Mouse (Mus musculus): ENCODE data around the gene Mto1. TPM values are rescaled to one million over a fixed set of nuclear protein-coding genes. Genes with fewer than 3 reads are reported as not detected.
A peak's percentile ranks its signal among the peaks of the same experiment; 100 is the strongest.

Mto1 gene
- polyA plus RNA-seq (2014; fragmentation: Nextera tagmentation; extraction: Ambion mirVana): 28.0 and 30.6 TPM in 2 replicates

DNA sequence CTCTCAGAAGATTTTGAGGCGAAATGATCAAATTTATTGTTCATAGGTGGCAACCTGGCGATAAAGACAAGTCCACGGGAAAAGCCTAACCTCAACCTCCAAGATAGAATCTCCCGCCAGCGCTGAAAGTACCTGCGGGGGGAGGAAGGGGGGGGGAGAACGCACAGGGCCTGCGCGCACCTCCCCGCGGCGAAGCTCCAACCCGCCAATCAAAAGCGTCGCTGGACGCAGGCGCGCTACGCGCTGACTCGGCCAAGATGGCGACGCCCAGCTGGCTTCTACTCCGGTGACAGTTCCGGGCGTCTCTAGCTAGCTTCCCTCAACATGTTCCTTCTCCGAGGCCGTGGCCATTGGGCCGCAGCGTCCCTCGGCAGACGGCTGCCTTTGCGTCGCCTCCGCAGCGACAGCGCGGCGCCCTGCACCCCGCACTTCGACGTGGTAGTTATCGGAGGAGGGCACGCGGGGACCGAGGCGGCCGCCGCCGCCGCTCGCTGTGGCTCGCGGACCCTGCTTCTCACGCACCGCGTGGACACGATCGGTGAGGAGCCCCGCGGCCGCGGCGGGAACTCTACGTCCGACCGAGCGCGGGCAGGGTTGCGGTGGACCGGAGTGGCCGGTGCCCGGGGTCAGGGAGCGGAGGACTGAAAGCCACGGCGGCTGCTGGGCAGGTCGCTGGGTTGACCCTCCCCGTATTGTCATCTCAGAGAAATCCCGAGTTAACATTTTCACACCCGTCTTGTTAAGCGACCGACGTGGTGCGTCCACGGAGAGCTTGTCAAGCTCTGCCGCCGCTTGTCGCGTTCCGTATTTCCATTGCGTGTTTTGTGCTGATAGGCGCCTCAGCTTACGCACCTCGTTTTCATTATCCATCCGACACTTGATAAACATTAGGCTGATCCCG is at the start of gene Mto1, which contains the start of gene Gm17324:
Mto1 (plus strand) TSS at position 236 of the 901 bp plus-strand sequence.
Gm17324 (minus strand) TSS at position 814 of the 901 bp plus-strand sequence.
- WGBS: under 1% methylated on average over 96 of the region's 96 CpGs
- H3K9ac ChIP-seq (ENCODE audit: low read length): peak within 1 kb of the TSS; percentile 95
- no peaks in the 10 kb centered on the region for H3K9me3 ChIP-seq (ENCODE audit: control insufficient read depth, low read length)
- ATAC-seq (replicated peaks; ENCODE audit: low FRiP score) (peak; percentile 97), DNase-seq (ENCODE audit: low spot score) (peak; percentile 95)
- peak within 1 kb of the TSS; percentile 97 for H3K4me3 ChIP-seq (ENCODE audit: low read depth, low read length)
- peak within 1 kb of the TSS; percentile 83 for H3K27ac ChIP-seq (ENCODE audit: low read depth, low read length)
- peak within 1 kb of the TSS; percentile 73 for H3K4me2 ChIP-seq (ENCODE audit: low read depth, low read length, severe bottlenecking)
- H3K4me1 ChIP-seq (replicated peaks; ENCODE audit: control insufficient read depth, insufficient read depth, low read length): 0 out of 2 replicates have a peak, but pooled peaks cover 2% of the 10 kb centered on the region
- H3K36me3 ChIP-seq (ENCODE audit: control insufficient read depth, insufficient read depth, low read length): peaks cover 4% of the 10 kb centered on the region; the same call in 1 of the 2 replicates
- H3K27me3 ChIP-seq (ENCODE audit: control insufficient read depth, insufficient read depth, low read length): peaks cover 19% of the 10 kb centered on the region

DNA sequence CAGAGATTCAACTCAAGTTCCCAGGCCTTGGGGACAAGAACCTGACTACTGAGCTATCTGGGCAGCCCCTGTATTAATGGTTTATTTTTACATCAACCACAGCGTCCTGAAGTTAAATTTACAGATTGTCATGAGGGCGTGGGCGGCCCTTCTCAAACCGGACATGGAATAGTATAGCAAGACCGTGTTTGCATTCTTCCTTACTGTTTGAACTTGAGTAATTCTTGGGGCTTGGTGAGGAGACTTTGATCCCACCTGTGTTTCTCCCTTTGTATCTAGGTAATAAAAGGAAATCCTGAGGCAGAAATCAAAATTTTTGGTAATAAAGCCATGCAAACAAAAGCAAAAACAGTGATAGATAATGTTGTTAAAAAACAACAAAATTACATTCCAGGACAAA is 47.4 kb upstream of the Mto1 start:
- Histone ChIP-seq H3K4me1 (replicated peaks; ENCODE audit: control insufficient read depth, insufficient read depth, low read length) (peaks cover 4% of the 10 kb centered on the region; the same call in 1 of the 2 replicates), H3K9me3 (ENCODE audit: control insufficient read depth, low read length) (no peaks in the 10 kb centered on the region), H3K4me3 (ENCODE audit: low read depth, low read length) (no peak overlapping the region), H3K27me3 (ENCODE audit: control insufficient read depth, insufficient read depth, low read length) (peaks cover 16% of the 10 kb centered on the region), H3K9ac (ENCODE audit: low read length) (no peak overlapping the region), H3K36me3 (ENCODE audit: control insufficient read depth, insufficient read depth, low read length) (no peaks in the 10 kb centered on the region), H3K27ac (ENCODE audit: low read depth, low read length) (no peak overlapping the region), H3K4me2 (ENCODE audit: low read depth, low read length, severe bottlenecking) (no peak overlapping the region)
- DNase-seq (ENCODE audit: low spot score): no peak
- WGBS: 87% methylated on average over 5 of the region's 5 CpGs
- ATAC-seq (replicated peaks; ENCODE audit: low FRiP score): no peak

DNA sequence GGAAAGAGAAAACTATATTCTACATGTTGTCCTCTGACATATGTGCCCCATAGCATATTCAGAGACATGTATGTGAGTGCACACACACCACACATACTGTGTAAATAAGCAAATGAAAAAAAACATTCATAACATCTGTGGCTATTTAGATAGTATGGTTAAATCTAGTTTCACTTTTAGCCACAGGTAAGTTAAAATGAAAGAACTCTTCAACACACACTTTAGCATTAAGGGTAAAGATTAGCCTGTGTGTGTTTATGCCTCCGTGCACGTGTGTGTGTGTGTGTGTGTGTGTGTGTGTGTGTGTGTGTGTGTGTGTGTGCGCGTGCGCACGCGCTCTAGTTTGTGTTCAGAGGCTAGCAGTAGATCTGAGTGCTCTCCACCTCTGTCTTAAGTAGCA is 46.4 kb upstream of the Mto1 start:
- no peak for ATAC-seq (replicated peaks; ENCODE audit: low FRiP score)
- no peak overlapping the region for H3K4me3 ChIP-seq (ENCODE audit: low read depth, low read length)
- no peaks in the 10 kb centered on the region for H3K36me3 ChIP-seq (ENCODE audit: control insufficient read depth, insufficient read depth, low read length)
- H3K27ac ChIP-seq (ENCODE audit: low read depth, low read length): no peak overlapping the region
- H3K9ac ChIP-seq (ENCODE audit: low read length): no peak overlapping the region
- no peak overlapping the region for H3K4me2 ChIP-seq (ENCODE audit: low read depth, low read length, severe bottlenecking)
- peaks cover 6% of the 10 kb centered on the region for H3K27me3 ChIP-seq (ENCODE audit: control insufficient read depth, insufficient read depth, low read length)
- H3K4me1 ChIP-seq (replicated peaks; ENCODE audit: control insufficient read depth, insufficient read depth, low read length): no peaks in the 10 kb centered on the region
- H3K9me3 ChIP-seq (ENCODE audit: control insufficient read depth, low read length): no peaks in the 10 kb centered on the region
- 94% methylated on average over 7 of the region's 7 CpGs for WGBS
- DNase-seq (ENCODE audit: low spot score): no peak

DNA sequence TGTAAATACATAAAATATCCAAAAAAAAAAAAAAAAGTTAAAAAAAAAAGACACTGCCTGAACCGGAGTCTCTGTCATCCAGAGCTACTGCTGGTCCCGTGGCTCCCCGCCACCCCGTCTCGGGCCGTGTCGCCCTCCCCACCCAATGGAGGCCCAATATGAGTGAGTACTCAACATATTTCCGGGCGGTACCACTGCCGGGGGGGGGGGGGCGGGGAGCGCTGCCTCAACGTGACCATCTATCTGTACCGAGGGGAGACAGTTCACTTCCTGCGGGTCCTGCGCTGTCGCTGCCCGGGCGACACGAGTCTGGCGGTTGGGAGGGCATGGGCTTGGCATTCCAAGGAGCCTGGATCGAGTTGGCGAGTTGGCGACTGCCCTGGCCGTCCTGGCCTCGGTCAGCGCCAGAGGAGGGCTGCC is 20.6 kb upstream of the Mto1 start:
- 32% methylated on average over 26 of the region's 27 CpGs for WGBS
- Histone ChIP-seq H3K27ac (ENCODE audit: low read depth, low read length) (no peak overlapping the region), H3K4me1 (replicated peaks; ENCODE audit: control insufficient read depth, insufficient read depth, low read length) (0 out of 2 replicates have a peak, but pooled peaks cover 3% of the 10 kb centered on the region), H3K4me3 (ENCODE audit: low read depth, low read length) (peak overlapping the region; percentile 19; the same call in 1 of the 2 replicates), H3K4me2 (ENCODE audit: low read depth, low read length, severe bottlenecking) (peak overlapping the region; percentile 42), H3K36me3 (ENCODE audit: control insufficient read depth, insufficient read depth, low read length) (no peaks in the 10 kb centered on the region), H3K9me3 (ENCODE audit: control insufficient read depth, low read length) (no peaks in the 10 kb centered on the region), H3K9ac (ENCODE audit: low read length) (peak overlapping the region; percentile 20; the same call in 1 of the 2 replicates), H3K27me3 (ENCODE audit: control insufficient read depth, insufficient read depth, low read length) (no peaks in the 10 kb centered on the region)
- ATAC-seq (replicated peaks; ENCODE audit: low FRiP score) (0 out of 2 replicates have a peak, but pooled peaks have one; percentile 36), DNase-seq (ENCODE audit: low spot score) (peak; percentile 57)

DNA sequence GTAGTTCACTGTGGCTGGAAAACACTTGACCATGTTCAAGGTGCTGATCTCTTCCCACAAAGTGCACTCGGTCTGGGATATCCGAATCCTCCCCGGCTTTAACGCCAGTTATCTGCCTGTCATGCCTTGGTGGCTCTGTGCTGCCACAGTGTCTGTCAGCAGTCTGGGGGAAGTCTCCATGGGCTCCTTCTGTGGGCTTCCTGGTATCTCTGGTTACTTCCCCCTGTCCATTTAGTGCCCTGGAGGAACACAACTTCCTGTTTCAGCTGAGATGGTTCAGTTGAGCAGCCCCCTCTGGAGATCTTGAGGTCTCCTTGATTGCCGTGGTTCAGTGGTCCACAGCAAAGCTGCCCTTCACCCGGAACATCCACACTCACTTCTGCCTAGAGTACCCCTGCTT is 19.8 kb upstream of the Mto1 start:
- H3K27ac ChIP-seq (ENCODE audit: low read depth, low read length): no peak overlapping the region
- no peak for ATAC-seq (replicated peaks; ENCODE audit: low FRiP score)
- no peak for DNase-seq (ENCODE audit: low spot score)
- no peaks in the 10 kb centered on the region for H3K9me3 ChIP-seq (ENCODE audit: control insufficient read depth, low read length)
- no peak overlapping the region for H3K9ac ChIP-seq (ENCODE audit: low read length)
- H3K4me3 ChIP-seq (ENCODE audit: low read depth, low read length): no peak overlapping the region
- H3K4me2 ChIP-seq (ENCODE audit: low read depth, low read length, severe bottlenecking): no peak overlapping the region
- 77% methylated on average over 6 of the region's 6 CpGs for WGBS
- H3K36me3 ChIP-seq (ENCODE audit: control insufficient read depth, insufficient read depth, low read length): no peaks in the 10 kb centered on the region
- no peaks in the 10 kb centered on the region for H3K27me3 ChIP-seq (ENCODE audit: control insufficient read depth, insufficient read depth, low read length)
- H3K4me1 ChIP-seq (replicated peaks; ENCODE audit: control insufficient read depth, insufficient read depth, low read length): 0 out of 2 replicates have a peak, but pooled peaks cover 3% of the 10 kb centered on the region

DNA sequence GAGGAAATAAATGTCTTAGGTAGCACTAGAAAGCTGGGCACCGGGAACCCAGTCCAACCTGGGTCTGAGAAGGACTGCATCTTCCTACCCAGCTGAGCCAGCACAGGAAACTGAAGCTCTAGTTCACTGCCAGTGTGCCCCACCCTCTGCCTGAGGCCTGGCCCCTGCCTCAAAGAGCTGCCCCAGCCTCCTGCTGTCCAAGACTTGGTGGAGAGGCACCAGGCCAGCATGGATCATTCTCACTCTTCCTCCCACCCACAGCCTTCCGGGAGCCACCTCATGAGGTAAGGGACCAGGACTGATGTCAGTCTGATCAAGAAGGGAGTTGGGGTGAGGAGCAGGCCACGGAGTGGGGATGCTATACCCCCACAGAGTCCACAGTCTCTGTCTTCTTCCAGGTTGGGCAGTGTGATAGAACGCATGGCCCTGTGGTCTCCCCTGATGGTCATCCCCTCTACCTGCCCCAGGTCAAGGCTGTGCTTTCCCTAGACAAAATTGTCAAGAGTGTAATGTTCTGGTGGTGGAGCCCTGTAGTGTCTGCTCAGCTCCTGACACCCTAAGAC is 19.1 kb upstream of the Mto1 start:
- no peak overlapping the region for H3K4me3 ChIP-seq (ENCODE audit: low read depth, low read length)
- 0 out of 2 replicates have a peak, but pooled peaks cover 3% of the 10 kb centered on the region for H3K4me1 ChIP-seq (replicated peaks; ENCODE audit: control insufficient read depth, insufficient read depth, low read length)
- no peak overlapping the region for H3K27ac ChIP-seq (ENCODE audit: low read depth, low read length)
- H3K9ac ChIP-seq (ENCODE audit: low read length): no peak overlapping the region
- H3K9me3 ChIP-seq (ENCODE audit: control insufficient read depth, low read length): no peaks in the 10 kb centered on the region
- no peak for DNase-seq (ENCODE audit: low spot score)
- no peak for ATAC-seq (replicated peaks; ENCODE audit: low FRiP score)
- H3K27me3 ChIP-seq (ENCODE audit: control insufficient read depth, insufficient read depth, low read length): no peaks in the 10 kb centered on the region
- WGBS: 79% methylated on average over 4 of the region's 4 CpGs
- H3K4me2 ChIP-seq (ENCODE audit: low read depth, low read length, severe bottlenecking): no peak overlapping the region
- no peaks in the 10 kb centered on the region for H3K36me3 ChIP-seq (ENCODE audit: control insufficient read depth, insufficient read depth, low read length)

DNA sequence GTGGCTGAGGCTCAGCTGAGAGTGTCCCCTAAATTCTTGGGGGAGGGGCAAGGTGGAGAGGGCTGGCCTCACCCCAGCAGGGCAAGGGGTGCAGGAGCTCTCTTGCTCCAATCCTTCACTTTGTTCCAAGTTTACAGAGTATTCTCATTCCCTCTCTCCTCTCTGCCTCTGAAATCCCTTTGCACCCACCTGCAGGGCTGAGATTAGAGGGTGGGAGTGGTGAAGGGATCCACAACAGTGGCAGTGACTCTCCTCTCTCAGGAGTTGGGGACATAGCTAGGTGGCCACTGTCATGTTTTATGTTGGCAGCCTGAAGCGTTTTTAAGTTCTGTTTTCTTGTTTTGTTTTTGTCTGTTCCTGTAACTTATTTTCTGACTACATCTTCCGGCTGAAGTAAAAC is 18.5 kb upstream of the Mto1 start:
- no peak overlapping the region for H3K4me2 ChIP-seq (ENCODE audit: low read depth, low read length, severe bottlenecking)
- no peaks in the 10 kb centered on the region for H3K36me3 ChIP-seq (ENCODE audit: control insufficient read depth, insufficient read depth, low read length)
- H3K9me3 ChIP-seq (ENCODE audit: control insufficient read depth, low read length): no peaks in the 10 kb centered on the region
- H3K27ac ChIP-seq (ENCODE audit: low read depth, low read length): no peak overlapping the region
- H3K4me3 ChIP-seq (ENCODE audit: low read depth, low read length): no peak overlapping the region
- WGBS: 65% methylated on average over 2 of the region's 2 CpGs
- DNase-seq (ENCODE audit: low spot score) (no peak), ATAC-seq (replicated peaks; ENCODE audit: low FRiP score) (no peak)
- no peaks in the 10 kb centered on the region for H3K27me3 ChIP-seq (ENCODE audit: control insufficient read depth, insufficient read depth, low read length)
- no peak overlapping the region for H3K9ac ChIP-seq (ENCODE audit: low read length)
- 0 out of 2 replicates have a peak, but pooled peaks cover 3% of the 10 kb centered on the region for H3K4me1 ChIP-seq (replicated peaks; ENCODE audit: control insufficient read depth, insufficient read depth, low read length)

DNA sequence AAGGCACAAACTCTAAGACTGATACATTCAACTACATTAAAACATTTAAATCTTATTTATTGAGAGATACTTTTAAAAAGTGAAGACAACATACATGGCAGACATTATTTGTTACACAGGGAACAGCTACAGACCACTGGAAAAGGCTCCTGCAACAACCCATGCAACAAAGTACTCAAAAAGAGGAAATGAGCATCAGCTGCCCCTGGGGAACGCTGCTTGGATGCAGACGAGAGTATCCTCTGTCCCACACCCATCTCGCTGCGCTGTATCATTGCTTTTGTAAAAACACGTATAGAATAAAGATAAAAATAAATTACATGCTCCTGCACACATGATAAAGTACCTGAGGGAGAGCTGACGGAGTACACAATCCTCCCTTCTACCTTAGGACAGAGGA is 17.5 kb upstream of the Mto1 start:
- Histone ChIP-seq H3K4me1 (replicated peaks; ENCODE audit: control insufficient read depth, insufficient read depth, low read length) (0 out of 2 replicates have a peak, but pooled peaks cover 3% of the 10 kb centered on the region), H3K36me3 (ENCODE audit: control insufficient read depth, insufficient read depth, low read length) (no peaks in the 10 kb centered on the region), H3K4me3 (ENCODE audit: low read depth, low read length) (no peak overlapping the region), H3K9me3 (ENCODE audit: control insufficient read depth, low read length) (no peaks in the 10 kb centered on the region), H3K4me2 (ENCODE audit: low read depth, low read length, severe bottlenecking) (no peak overlapping the region), H3K27me3 (ENCODE audit: control insufficient read depth, insufficient read depth, low read length) (no peaks in the 10 kb centered on the region), H3K9ac (ENCODE audit: low read length) (no peak overlapping the region), H3K27ac (ENCODE audit: low read depth, low read length) (no peak overlapping the region)
- 85% methylated on average over 6 of the region's 6 CpGs for WGBS
- ATAC-seq (replicated peaks; ENCODE audit: low FRiP score) (no peak), DNase-seq (ENCODE audit: low spot score) (no peak)
